Mouse (Mus musculus) kidney, postnatal 4 days (tissue): ENCODE measurements at regions not wholly inside any gene's neighbourhood (a gene's known extent, or its start where the extent isn't known, plus 50 kb on each side); places are given as distances from the start of the nearest gene placed in this dataset.

Source experiments
- DNase-seq, 2 experiments: peaks; one replicate each; pipeline ENCODE4 v3.0.0; 2021; ENCODE audit warnings: mixed read lengths in 2 of 2

DNA sequence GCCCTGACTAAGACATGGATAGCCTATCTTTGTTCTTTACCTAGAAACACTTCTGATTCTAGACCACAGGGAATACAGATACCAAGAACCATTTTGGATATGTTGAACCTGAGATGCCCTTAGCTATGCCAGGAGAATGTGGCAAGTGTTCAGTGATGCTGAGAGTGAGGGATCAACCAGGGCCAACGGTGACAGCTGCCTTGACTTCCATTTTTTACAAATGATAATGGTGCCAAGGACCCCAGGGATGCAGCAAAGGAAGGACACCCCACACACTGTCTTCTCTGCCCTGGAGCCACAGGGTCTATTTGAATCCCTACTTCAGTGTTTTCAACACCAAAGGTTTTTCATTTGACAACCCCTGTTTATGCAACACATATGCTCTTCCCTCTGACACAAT lies 174.4 kb downstream of the Gsdmc2 start:
- DNase-seq: no peak

DNA sequence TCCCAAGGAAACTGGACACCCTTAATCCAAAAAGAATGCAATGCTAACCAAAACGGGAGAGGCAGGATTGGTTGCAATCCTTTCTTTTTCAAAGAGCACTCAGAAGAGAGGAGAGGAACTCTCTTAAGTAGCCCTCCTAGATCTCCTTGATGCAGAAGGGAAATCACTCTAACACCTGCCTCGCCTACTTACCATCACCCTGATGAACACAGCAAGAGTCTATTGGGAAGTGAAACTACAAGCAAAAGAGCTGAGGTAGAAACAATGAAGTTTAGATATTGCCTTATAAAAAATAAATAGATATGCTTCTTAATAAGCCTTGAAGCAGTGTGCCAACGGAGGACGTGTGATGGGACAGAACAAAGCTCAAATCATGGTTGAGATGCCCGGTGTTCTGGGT lies 177.4 kb downstream of the Gsdmc2 start:
- no peak for DNase-seq

DNA sequence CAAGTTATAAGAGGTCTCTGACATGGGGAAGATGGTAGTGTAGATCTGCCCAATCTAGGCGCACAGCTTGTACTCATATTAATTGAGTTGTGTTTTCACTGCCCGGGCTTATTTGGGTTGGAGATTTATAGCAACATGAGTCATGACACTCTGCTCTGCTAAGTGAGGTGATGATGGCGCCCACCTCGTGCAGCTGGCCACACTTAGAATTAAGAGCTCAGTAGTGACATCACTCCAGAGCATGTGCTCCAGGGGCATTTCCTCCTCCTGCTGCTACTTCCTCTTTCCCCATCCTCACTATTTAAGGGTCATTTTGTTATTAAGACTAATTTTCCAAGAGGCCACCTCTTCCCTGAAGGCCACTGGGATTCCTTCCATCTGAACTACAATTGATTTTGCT lies 179.5 kb downstream of the Gsdmc2 start:
- no peak for DNase-seq

DNA sequence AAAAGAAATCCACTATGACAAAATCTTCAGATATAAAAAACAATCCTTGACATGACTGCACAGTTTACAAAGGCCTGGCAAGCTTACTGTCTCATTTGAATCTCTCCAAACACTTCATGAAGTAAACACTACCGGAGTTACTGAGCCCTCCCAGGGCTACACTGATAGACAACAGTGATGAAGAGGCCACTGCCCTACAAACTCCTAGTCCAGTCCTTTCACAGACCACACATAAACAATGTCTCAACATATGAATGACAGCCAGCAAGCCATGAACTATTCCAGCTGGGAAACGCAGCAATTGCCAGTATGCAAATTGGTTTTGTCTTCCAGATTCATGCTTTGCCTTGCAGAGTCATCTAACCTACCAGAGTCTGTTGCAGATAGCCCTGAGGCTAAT lies 180.1 kb downstream of the Gsdmc2 start:
- DNase-seq: no peak

DNA sequence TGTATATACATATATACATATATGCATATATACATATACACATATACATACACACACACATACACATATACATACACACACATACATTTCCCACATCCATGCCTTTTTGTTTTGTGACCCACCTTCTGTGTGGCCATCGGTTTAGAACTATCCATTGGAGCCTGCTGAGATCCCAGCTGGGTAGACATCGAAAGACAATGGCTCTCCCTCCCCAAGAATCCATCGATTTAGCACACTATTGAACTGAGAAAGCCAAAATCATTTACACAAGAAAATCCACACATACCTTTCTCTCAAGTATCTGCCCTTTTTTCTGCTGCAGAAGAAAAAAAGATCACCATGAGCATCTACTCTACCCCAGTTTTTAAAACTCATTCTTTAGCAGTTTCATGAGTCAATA lies 182.8 kb downstream of the Gsdmc2 start:
- DNase-seq: no peak

DNA sequence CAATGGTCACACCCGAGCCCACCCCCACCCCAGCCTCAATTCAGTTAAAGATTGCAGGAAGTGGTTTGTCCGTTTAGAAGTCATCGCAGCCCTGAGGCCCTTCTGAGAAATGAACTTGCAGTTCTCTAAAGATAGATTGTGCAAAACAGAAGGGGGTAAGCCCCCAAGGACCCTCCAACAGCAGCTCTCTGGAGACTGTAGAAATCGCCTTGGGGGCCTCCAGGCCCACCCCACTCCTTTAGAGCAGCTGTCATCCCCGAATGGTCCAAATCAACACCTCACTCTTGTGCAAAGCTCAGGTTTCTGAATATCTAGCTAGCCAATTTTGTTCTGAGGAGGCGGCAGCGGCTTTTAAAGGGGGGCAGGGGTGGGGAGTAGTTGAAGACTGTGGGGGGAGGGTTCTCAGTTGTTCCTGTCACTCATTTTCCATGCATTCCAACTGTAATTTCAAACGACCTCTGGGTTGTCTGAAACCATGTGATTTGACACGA lies 186.9 kb downstream of the Gsdmc2 start:
- no peak for DNase-seq

DNA sequence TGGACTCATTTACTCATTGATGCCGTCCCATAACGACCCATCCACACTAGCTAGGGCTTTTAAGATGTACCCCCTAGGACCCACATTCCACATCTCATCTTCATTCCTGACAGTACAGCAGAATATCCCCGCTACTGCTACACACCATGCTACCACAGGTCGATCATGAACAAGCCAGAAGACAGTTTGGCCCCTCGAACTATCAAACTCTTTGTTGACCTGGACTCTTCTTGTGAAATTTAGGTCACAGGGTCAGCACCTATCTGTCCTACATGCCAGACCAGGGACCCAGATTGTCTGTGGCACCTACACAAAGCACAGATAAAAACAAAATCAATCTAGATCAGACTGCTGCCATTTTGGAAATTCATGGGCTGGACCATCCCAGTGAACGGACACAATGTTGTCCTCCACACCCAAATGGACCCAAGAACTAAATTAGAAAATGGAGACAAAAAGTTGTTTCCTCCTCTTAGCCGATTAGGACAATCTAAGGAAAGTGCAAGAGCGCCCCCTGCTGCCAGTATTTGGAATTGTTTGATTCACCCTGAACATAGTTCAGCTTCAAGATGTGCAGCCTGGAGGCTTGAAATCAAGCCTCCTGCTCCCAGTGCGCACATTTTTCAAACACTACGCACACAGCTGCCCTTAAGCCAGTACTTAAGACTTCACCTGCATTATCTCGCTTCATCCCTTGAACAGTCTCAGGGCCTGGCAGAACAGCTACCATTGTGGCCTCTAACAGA lies 192.6 kb downstream of the Gsdmc2 start:
- DNase-seq: peak; percentile 88

DNA sequence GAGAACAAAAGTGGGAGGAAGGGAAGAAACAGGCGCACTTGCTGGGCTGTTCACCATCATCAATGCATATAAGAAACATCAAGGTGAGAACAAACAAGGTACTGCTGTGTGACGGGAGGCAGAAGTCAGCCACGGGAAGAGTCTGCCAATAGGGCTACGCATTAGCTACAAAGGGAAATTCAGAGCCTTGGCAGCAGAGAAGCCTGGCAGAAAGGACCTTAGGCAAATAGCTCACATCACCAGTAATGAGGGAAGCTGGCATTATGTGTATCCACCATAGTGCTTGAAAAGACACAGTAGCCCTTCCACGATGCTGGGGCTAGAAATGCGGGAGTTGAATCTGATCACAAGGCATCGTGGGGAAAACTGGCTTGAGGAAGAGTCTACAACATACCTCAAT lies 193.9 kb downstream of the Gsdmc2 start:
- DNase-seq: no peak

DNA sequence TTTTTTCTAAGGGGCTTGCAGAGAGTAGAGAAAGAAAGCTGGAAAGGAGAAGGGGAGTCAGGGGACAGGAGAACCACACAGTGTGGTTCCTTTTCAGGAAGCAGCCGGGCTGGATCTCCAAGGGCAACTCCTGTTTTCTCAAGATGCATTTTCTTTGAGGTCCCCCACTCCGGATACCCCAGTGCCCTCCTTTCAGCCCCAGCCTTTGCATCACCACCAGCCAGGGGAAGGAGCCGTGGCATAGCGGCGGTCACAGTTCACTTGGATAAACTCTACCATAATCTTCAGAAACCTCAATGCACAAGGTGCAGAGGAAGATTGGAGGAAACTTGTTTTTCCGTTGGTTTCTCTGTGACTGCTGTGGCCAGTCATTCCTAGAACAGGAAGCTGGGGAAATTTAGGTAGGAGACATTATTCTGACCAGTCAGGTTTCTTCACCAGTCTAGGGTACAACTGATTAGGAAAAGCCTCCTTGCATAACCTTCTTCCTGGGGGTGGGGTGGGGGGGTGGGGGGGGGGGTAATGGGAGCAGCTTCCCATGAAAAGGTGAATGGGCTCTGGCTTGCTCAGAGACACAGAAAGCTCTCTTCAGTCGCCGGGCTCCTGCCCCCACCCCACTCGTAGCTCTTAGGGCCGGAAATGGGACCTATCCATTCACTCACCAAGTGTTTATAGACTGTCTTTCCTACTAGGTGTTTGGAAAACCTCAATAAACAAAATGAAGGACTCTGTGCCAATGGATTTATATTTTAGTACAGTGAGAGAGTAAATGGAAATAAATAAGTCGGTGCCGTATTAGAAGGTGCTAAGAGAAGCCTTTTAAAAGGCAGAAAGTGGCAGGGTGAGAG lies 196.6 kb downstream of the Gsdmc2 start:
- no peak for DNase-seq

DNA sequence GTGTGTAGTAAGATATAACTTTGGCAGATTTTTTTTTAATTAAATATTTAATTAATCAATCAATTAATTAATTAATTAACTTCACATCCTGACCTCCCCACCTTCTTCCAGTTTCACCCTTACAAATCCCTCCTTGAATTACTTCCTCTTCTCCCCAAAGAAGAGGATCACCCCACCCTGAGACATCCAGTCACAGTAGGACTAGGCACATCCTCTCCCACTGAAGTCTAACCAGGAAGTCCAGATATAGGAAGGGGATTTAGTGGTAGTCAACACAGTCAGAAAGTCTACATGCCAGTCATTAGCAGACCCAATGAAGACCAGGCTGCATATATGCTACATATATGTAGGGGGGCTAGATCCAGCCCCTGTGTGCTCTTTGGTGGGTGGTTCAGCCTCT lies 220.2 kb downstream of the Gsdmc2 start:
- no peak for DNase-seq

DNA sequence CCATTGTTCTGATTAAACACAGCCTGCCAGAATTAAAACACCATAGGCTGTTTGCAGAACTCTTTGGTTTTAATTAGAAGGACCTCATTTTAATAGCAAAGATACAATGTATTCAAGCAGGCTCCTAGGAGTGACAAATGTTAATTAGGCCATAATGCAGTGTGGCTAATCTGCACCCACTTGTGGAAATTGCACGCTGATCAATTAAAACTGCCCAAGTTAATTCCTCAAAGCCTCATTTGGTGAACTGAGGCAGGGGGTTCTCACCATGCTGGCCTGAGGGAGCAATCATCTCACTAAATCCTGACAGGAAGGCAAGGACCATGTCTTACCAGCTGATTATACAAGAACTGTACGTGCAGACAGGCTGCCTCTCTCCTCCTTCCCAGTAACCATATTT lies 220.7 kb downstream of the Gsdmc2 start:
- DNase-seq: no peak

DNA sequence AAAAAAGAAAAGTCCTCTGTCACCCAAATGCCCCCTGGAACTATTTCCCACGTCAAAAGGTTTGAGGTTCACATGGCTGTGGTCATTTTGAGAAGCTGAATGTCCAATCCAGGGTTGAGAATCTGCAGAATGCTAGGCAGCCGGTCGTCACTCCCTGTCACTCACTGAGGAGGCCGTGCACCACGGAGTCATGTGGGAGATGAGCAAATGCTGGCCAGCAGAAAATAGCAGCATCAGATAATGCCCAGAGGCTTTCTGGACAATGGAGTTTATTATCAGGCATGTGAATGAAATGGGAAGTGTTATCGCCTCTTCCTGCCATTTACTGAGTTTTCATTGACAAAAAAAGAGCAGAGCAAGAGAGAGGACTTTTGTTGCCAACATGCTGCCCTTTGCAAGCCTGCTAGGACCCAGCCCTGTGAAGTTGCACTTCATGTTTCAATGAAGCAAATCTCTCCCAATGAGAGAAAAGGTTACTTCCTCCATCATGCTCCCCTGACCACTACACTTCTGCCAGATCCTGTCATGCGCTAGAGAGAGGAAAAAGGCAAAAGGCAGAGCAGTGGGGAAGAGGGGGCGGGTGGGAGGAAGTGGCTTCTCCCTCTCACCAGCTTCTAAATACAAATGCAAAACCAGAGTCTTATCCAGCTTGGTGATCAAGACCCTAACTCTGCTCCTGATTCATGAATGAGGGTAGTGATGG lies 228.3 kb downstream of the Gsdmc2 start:
- DNase-seq: no peak

DNA sequence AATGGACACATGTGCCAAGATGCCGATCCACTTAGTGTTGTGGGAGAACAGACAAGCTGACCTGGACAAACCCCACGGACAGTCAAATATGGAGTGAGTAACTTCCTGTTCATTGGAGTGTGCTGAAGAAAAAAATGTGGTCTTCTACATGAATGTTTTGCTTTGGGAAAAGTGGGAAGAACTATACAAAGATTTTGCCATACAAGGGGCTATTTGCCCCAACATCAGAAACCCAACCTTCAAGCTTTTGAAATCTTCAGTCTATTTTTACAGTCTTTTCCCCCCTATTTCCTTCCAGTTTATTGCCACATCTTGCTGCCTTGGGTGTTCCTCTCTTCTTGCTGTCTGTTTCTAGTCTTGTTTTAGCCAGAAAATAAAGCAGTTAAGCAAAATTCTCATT lies 230.8 kb downstream of the Gsdmc2 start:
- no peak for DNase-seq

DNA sequence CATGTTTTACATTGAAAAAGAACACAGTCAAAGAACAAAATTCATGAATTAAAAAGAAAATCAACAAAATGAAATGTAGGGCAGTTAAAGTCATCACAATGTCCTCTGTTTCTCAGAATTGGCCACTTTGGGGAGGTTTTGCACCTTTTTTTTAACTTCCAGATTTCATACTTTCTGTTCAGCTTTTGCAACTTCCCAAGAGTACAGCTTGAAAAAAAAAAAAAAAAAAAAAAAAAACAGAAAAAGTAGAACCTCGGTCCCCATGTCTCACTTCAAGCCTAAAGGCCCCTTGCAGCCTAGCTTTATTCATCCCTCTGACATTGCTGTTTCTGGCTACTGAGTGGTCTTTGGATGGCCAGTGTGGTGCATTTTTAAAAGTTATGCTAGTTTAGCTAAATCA lies 231.9 kb downstream of the Gsdmc2 start:
- no peak for DNase-seq

DNA sequence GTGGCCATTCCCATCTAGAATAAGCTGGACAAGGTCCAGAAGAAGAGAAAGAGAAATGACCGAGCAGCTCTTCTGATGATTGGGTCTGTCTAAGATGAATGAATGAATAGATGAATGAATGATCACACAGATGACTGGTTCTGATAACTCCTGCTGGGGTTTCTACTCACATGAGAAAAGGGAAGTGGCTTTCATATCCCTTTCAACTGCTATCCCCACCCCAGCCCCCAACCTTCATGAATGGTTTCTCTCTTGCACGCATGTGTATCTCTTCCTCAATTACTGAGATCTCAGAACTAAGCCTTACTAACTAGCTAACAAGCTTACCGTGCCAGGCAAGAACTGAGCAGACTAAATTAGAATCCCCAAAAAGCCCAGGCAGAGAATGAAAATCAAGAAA lies 233.8 kb downstream of the Gsdmc2 start:
- DNase-seq: no peak

DNA sequence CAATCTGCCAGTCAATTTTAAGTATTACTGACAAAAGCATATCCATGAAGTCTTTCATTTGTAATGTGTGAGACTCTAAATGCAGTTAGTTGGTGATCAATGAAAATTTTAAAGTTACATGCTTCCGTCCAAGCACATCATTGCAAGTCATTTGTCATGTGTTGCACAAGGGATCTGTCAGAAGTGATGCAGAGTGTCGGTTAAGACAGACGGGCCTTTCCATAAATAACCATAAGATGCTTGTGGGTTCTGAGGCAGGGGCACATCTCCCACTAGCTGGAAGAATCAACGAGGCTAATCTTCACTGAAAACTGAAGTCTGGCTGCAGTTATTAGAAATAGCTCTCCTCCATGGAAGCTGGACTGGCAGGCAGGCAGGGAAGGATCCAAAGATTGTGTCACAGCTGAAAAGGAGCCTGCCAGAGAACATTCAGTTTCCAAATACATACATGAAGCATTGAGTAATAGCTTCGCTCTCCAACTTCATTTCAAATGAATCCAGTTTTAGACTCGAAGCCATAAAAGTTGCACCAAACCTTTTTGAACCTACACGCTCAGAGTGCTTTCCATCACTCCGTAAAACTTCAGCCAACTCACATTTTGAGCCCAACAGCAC lies 241.8 kb downstream of the Gsdmc2 start:
- no peak for DNase-seq

DNA sequence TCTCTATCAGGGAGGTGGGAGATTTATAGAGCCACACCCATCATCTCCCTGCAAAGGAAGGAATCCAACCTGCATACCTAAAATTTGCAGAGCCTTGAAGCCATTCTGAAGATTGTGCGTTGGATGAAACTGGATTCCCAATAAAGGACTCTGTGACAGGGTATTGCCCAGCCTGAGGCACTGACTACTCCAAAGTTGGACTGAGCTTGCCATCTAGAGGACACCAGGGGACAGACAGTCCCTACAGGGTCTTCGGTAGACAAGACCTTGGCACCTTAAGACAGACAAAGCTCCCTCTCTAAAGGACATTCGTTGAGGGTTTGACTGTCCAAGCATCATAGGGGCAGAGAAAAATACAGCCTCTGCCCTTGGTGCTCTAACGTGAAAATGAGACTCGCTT lies 243.4 kb downstream of the Gsdmc2 start:
- peak; percentile 54 to 67 for DNase-seq

DNA sequence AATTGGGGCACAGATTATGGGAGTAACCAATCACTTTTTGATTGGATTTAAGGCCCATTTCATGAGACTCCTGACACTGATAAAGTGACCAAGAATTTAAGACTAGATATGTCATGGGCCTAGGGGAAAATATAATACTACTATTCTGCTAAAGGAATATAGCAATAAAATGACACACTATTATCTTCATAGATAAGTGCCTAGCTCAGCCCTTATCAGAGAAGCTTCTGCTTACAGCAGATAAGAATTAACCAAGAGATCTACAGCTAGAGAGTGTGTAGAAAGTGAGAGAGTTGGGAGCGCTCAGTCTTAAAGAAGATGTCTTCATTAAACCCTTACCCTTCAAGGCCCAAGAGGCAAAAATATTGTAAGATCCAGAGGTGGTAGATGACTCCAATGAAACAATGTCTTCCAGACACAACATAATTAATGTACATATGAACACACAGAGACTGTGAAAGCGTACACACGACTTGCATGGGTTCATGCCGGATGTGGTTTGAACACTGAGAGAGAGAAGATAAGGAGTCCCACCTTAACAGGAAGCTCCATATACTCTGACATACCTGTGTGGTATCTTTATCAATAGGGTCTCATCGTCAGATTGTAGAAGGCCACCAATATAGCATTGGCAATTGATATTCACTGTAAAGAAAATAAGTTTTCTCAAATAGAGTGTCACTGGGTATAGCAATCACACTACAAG lies 252.1 kb downstream of the Gsdmc2 start:
- no peak for DNase-seq

DNA sequence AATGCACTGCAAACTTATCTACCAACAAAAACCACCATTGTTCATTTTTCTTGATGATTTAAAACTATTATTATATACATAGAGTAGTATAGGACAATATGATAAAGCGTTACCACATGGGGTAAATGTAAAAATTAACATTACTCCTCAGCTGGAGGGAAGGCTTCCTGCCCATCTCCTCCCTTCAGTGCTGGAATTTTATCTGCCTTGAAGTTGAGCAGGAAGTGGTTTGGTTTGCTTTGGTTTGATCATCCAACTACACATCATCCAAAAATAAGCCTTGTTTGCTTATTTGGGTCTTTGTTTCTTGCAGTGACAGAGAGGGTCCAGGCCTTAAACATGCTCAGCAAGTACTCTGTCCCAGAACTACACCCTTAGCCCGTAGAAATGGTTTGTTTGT lies 285.7 kb downstream of the Gsdmc2 start:
- DNase-seq: no peak

DNA sequence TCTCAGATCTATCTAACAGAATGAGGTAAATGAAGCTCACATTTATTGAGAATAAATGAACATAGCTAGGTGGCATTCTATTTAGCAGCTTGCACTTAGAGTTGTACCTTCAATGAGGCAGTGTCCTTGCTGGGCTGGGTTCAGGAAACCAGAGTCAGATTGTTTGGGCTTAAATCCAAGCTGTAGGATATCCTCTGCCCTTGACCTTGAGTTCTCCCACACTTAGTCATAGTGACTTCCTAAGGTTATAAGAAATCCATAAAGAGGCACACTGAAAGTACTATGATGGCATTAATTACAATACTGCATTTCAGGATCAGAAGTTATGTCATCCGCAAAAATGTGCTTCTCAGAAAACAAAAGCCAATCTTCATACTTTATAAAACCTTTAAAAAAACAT lies 286.3 kb downstream of the Gsdmc2 start:
- DNase-seq: no peak

DNA sequence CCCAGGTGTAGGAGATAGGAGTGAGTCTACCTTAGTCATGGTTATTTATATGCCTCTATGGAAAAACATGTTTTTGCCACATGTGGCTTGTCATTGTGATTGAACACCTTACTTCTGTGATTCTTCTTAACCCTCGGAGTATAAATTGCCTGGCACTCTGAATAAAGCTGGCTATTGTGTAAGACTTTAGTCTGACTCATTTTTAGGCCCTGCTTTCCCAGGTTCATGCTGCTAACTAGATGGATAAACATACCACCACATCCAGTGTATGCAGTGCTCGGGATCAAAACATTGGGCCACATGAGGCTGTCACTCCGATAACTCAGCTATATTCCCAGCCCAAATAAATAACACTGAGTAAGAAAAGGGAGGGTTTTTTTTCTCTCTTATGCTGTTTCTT lies 287.2 kb downstream of the Gsdmc2 start:
- DNase-seq: no peak

DNA sequence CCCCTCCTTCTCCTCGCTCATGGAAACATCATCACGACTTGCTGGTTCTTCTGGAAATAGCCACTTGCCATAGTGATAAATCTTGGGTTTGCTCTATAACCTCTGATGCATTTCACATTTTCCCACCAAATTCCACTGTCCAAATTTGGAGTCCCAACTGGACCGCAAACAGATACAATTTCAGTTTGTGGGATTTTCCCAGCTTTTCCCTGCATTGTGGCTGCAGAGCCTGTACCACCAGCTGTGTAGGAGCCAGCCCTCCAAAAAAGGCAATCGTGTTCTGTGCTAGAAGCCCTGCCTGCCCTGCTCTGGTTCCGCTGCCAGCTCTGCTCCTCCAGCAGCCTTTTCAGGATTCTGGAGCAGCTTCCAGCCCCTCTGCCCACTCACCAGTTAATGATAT lies 291.4 kb downstream of the Gsdmc2 start:
- peak; percentile 9 to 31 for DNase-seq
